Mouse (Mus musculus) heart, adult 2 months (tissue): ENCODE data around the gene Tepsin.

ENCODE experiments used
- CTCF ChIP-seq: fragments of 200-600 bp; IDR thresholded peaks from 2 replicates; pipeline ENCODE4 v1.8.1; 2022; ENCODE audit warnings: antibody characterized with exemption, mild to moderate bottlenecking, moderate library complexity
- EP300 ChIP-seq: fragments of 200-500 bp; IDR thresholded peaks from 2 replicates; pipeline ENCODE4 v1.6.1; 2011; ENCODE audit warnings: low read depth, low read length, control low read depth; ENCODE audit not compliant: insufficient read depth

DNA sequence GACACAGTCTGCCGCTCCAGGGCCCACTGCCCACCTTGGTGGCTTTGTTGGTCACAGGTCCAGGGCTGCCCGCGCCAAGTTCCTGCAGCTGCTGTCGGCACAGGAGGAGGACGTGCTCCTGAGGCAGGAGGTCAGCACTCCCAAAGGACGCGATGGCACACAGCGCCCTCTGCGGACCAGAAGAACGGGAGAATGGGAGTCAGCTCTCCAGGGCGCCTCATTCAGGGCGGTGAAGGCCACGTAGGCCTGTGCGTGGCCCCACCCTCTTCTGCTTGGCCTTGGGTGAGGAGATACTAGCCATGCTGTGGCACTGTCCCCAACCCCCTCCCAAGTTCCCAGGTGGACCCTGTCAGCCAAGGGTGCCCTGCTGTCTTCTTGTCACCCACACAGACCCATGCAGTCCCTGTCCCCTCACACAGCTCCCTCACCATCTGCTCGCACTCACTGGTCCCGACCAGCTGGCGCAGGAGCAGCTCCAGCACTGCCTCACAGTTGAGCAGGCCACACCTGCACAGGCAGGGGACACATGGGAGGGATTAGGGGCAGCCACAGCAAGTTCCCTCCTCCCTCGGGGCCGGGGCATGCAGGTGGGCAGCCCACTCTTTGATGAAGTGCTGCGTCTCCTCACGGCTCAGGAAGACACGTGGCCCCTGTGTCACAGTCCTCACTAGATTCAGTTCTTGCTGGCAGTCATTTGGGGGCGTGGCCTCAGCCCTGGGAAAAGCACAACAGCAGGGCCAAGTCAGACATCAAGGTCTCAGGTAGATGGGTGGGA lies 5.5 kb downstream of the Tepsin start:
- TF ChIP-seq EP300, result no peak
- no peak for TF ChIP-seq CTCF
